ENCODE assay signal across 18 mouse cellular contexts in the genomic region with DNA sequence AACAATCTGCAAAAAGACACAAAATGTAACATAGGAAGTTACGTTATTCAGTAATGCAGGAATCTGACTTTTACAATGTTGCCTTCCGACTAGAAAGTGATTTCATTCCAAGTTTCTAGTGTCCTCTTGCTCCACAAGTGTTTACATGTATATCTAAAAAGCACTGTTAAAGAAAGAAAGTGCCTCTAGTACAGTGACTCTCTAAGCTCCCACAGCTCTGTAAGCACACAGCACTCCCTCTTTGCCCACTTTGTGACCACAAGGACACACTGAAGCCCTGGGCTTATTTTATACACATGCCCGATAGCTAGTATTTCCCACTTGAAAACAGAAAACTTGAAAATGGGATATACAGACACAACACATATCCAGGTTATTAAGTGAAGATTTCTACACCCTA. TPM values are rescaled to one million over a fixed set of nuclear protein-coding genes. Genes with fewer than 3 reads are reported as not detected.
A peak's percentile ranks its signal among the peaks of the same experiment; 100 is the strongest.
DNase-seq lines count a peak whose midpoint lies in the region; TF ChIP-seq lines count a peak whose summit lies in the region.
"Had no signal": no experiment of that assay in that cellular context is flagged by ENCODE, and none has a peak within 500 bp of the region (broad histone marks: within the 10 kb centered on the region; RNA-seq: fewer than 3 reads in every experiment).

No protein-coding gene starts in this region.

- peak; percentile 17 to 46 for DNase-seq in lung, adult 18-20 months
- DNase-seq in lung, adult 2 months: no peak
- peak; percentile 9 for DNase-seq in lung, postnatal 10 days
- DNase-seq in lung, postnatal 14 days: no peak
- no peak for DNase-seq in gastrocnemius, postnatal 4 days (ENCODE audit: low spot score in 2 of 2)
- DNase-seq: adrenal gland, adult 8-10 months; adrenal gland, postnatal 14 days; adrenal gland, postnatal 36 days; B cell, adult 2 months; cerebellum, adult 11-12 months; cerebellum, adult 2 months; cerebellum, adult 9-10 months; cerebellum, postnatal 10 days; cerebellum, postnatal 25 days had no signal

- no peak overlapping the region for H3K4me3 ChIP-seq in lung, adult 2 months (replicated peaks; ENCODE audit: extremely low read depth, low read depth, low read length)
- H3K4me3 ChIP-seq: embryonic facial prominence, embryonic 10.5 days; embryonic facial prominence, embryonic 12.5 days; forebrain, embryonic 13.5 days; forebrain, embryonic 15.5 days had no signal

- no peak for TF ChIP-seq POLR2A in lung, adult 2 months (IDR thresholded peaks at IDR 0.05; ENCODE audit: borderline replicate concordance, extremely low read depth, low read depth, low read length)

- 69% methylated on average over 3 of the region's 3 CpGs for WGBS in lung, adult 2 months

- TF ChIP-seq CTCF in lung, adult 2 months (IDR thresholded peaks at IDR 0.05; ENCODE audit: insufficient read depth, low read length): no peak

- 0 out of 2 replicates have a peak, but pooled peaks cover 2% of the 10 kb centered on the region for H3K4me1 ChIP-seq in lung, adult 2 months (ENCODE audit: control insufficient read depth, insufficient read depth, low read length)
- H3K4me1 ChIP-seq: embryonic facial prominence, embryonic 10.5 days; embryonic facial prominence, embryonic 12.5 days; forebrain, embryonic 13.5 days; forebrain, embryonic 15.5 days had no signal

RNA-seq across cellular contexts. Expression of gene Rad18, which starts 8.5 kb away (rescaled TPM):
- 1.1 and 1.6 TPM in 2 replicates for polyA plus RNA-seq in lung, adult 2 months (2012; rRNA removed)
- total RNA-seq in gastrocnemius, postnatal 4 days (2021): 1 to 10 TPM; 8.7 TPM

Comparison
In these comparisons a context has a peak if more than half of its experiments do, and no peak if none do; other contexts are left out.
1. DNase-seq: peak in lung, adult 18-20 months (2 of 2) and lung, postnatal 10 days (single experiment); none in lung, adult 2 months (single experiment), lung, postnatal 14 days (single experiment) and gastrocnemius, postnatal 4 days (0 of 2).